In the genomic region with DNA sequence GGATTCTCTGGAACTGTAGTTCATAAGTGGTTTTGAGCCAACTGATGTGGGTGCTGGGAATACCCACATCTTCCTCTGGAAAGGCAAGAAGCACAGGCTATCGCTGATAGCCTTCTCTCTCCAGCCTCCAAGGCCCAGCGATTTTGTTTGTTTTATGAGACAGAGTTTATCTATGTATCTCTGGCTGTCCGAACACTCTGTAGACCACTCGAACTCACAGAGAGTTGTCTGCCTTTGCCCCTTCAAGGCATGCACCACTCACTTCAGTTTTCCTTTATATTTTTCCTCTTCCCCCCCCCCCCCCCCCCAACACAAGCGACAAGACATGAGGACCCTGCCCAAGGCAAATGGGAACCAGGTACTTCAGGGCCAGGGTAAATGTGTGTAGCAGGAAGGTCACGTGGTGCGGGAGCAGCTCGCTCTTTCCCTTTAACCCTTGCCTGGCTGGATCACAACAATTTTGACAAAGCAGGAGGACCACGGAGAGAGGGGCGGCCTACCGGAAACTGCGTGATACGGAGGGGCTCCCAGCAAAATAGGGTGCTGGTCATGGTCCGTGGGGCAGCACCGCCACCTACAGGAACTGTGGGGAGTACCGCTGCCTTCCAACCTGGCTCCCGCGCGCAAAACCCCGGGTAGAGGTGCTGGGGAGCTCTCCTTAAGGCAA, we compare ENCODE assay signal across 7 mouse cellular contexts. TPM values are rescaled to one million over a fixed set of nuclear protein-coding genes. Genes with fewer than 3 reads are reported as not detected.
A peak's percentile ranks its signal among the peaks of the same experiment; 100 is the strongest.
DNase-seq lines count a peak whose midpoint lies in the region; ATAC-seq lines count a peak whose summit lies in the region.

No protein-coding gene starts in this region.

- ATAC-seq in limb, embryonic 11.5 days (ENCODE audit: insufficient number of reproducible peaks, low FRiP score, low TSS enrichment, low read depth): peak; percentile 86
- ATAC-seq in midbrain, embryonic 13.5 days: peak; percentile 96

- peak overlapping the region; percentile 81 for H3K27ac ChIP-seq in embryonic facial prominence, embryonic 10.5 days (replicated peaks)
- H3K27ac ChIP-seq in limb, embryonic 11.5 days (replicated peaks; ENCODE audit: low read depth, low read length): no peak overlapping the region
- H3K27ac ChIP-seq in midbrain, embryonic 13.5 days: peak overlapping the region; percentile 64

- no peaks in the 10 kb centered on the region for H3K27me3 ChIP-seq in embryonic facial prominence, embryonic 10.5 days (replicated peaks; ENCODE audit: low read depth, poor library complexity, severe bottlenecking)
- no peaks in the 10 kb centered on the region for H3K27me3 ChIP-seq in limb, embryonic 11.5 days (ENCODE audit: control insufficient read depth, insufficient read depth, low read length)
- no peaks in the 10 kb centered on the region for H3K27me3 ChIP-seq in midbrain, embryonic 13.5 days

- 5% methylated on average over 20 of the region's 20 CpGs for WGBS in embryonic facial prominence, embryonic 10.5 days
- 8% methylated on average over 20 of the region's 20 CpGs for WGBS in limb, embryonic 11.5 days
- WGBS in midbrain, embryonic 13.5 days: 7% methylated on average over 19 of the region's 20 CpGs

- H3K9ac ChIP-seq in limb, embryonic 11.5 days (ENCODE audit: low read length): peak overlapping the region; percentile 52; the same call in 1 of the 2 replicates
- peak overlapping the region; percentile 55 for H3K9ac ChIP-seq in midbrain, embryonic 13.5 days (replicated peaks)

- peak overlapping the region; percentile 56 for H3K4me3 ChIP-seq in embryonic facial prominence, embryonic 10.5 days
- peak overlapping the region; percentile 19 for H3K4me3 ChIP-seq in limb, embryonic 11.5 days (ENCODE audit: low read depth, low read length)
- peak overlapping the region; percentile 35 for H3K4me3 ChIP-seq in midbrain, embryonic 13.5 days (replicated peaks)

- H3K9me3 ChIP-seq in embryonic facial prominence, embryonic 10.5 days: no peaks in the 10 kb centered on the region
- no peaks in the 10 kb centered on the region for H3K9me3 ChIP-seq in limb, embryonic 11.5 days (ENCODE audit: control insufficient read depth, low read length)
- no peaks in the 10 kb centered on the region for H3K9me3 ChIP-seq in midbrain, embryonic 13.5 days

- peak; percentile 77 for DNase-seq in adrenal gland, postnatal 25 days
- DNase-seq in embryonic facial prominence, embryonic 10.5 days (ENCODE audit: low spot score): peak; percentile 91
- peak; percentile 51 to 76 for DNase-seq in heart, adult 18-20 months
- peak; percentile 76 for DNase-seq in kidney, adult 18-20 months
- peak; percentile 91 for DNase-seq in limb, embryonic 11.5 days (ENCODE audit: low spot score)
- DNase-seq in spleen, adult 18-20 months: peak; percentile 28 to 58

- peak overlapping the region; percentile 42 for H3K4me2 ChIP-seq in limb, embryonic 11.5 days (ENCODE audit: low read depth, severe bottlenecking)
- peak overlapping the region; percentile 55 for H3K4me2 ChIP-seq in midbrain, embryonic 13.5 days (replicated peaks)

- H3K36me3 ChIP-seq in embryonic facial prominence, embryonic 10.5 days (replicated peaks): no peaks in the 10 kb centered on the region; the same call in 1 of the 2 replicates
- H3K36me3 ChIP-seq in limb, embryonic 11.5 days (ENCODE audit: control insufficient read depth, insufficient read depth, low read length): no peaks in the 10 kb centered on the region
- H3K36me3 ChIP-seq in midbrain, embryonic 13.5 days: no peaks in the 10 kb centered on the region

- peaks cover 10% of the 10 kb centered on the region for H3K4me1 ChIP-seq in embryonic facial prominence, embryonic 10.5 days
- H3K4me1 ChIP-seq in limb, embryonic 11.5 days (ENCODE audit: control insufficient read depth, insufficient read depth, low read length): no peaks in the 10 kb centered on the region
- H3K4me1 ChIP-seq in midbrain, embryonic 13.5 days (replicated peaks): peaks cover 8% of the 10 kb centered on the region; the same call in 1 of the 2 replicates

RNA-seq across cellular contexts. Expression of gene 1700125H20Rik, which starts 12.5 kb away (rescaled TPM):
- total RNA-seq in adrenal gland, postnatal 25 days (2021): 3.9 and 5.6 TPM in 2 replicates
- 0.40 and 0.46 TPM in 2 replicates for polyA plus RNA-seq in embryonic facial prominence, embryonic 10.5 days (2016; fragmentation: Nextera tagmentation; extraction: Ambion mirVana)
- not detected for total RNA-seq in heart, adult 18-20 months (2021)
- 0.50 and 0.84 TPM in 2 replicates for polyA plus RNA-seq in limb, embryonic 11.5 days (2014; fragmentation: Nextera tagmentation; extraction: Ambion mirVana)
- 0.48 and 0.52 TPM in 2 replicates for polyA plus RNA-seq in midbrain, embryonic 13.5 days (2015; fragmentation: Nextera tagmentation; extraction: Ambion mirVana)

RNA-seq across cellular contexts. Expression of gene Usp32, which starts 42.8 kb away (rescaled TPM):
- total RNA-seq in adrenal gland, postnatal 25 days (2021): 44.9 and 54.7 TPM in 2 replicates
- polyA plus RNA-seq in embryonic facial prominence, embryonic 10.5 days (2016; fragmentation: Nextera tagmentation; extraction: Ambion mirVana): 3.7 and 4.0 TPM in 2 replicates
- total RNA-seq in heart, adult 18-20 months (2021): 10 to 100 TPM; 20.9 to 24.1 TPM
- polyA plus RNA-seq in limb, embryonic 11.5 days (2014; fragmentation: Nextera tagmentation; extraction: Ambion mirVana): 4.1 and 4.6 TPM in 2 replicates
- 10.3 and 11.6 TPM in 2 replicates for polyA plus RNA-seq in midbrain, embryonic 13.5 days (2015; fragmentation: Nextera tagmentation; extraction: Ambion mirVana)

RNA-seq across cellular contexts. Expression of gene Appbp2, which starts 52.2 kb away (rescaled TPM):
- 43.1 and 56.9 TPM in 2 replicates for total RNA-seq in adrenal gland, postnatal 25 days (2021)
- polyA plus RNA-seq in embryonic facial prominence, embryonic 10.5 days (2016; fragmentation: Nextera tagmentation; extraction: Ambion mirVana): 42.7 and 46.2 TPM in 2 replicates
- 10 to 100 TPM; 14.5 to 14.6 TPM for total RNA-seq in heart, adult 18-20 months (2021)
- polyA plus RNA-seq in limb, embryonic 11.5 days (2014; fragmentation: Nextera tagmentation; extraction: Ambion mirVana): 49.7 and 50.4 TPM in 2 replicates
- 45.3 and 46.5 TPM in 2 replicates for polyA plus RNA-seq in midbrain, embryonic 13.5 days (2015; fragmentation: Nextera tagmentation; extraction: Ambion mirVana)
